Mouse (Mus musculus): ENCODE measurements around the gene Abhd8. TPM values are rescaled to one million over a fixed set of nuclear protein-coding genes. Genes with fewer than 3 reads are reported as not detected.

Abhd8 gene
- polyA plus RNA-seq (2012; ENCODE audit: insufficient read depth, insufficient read length, missing spikeins): 2.2 and 2.6 TPM in 2 replicates

- Histone ChIP-seq H3K27ac (replicated peaks; ENCODE audit: low read depth, low read length) (no peak within 1 kb of the TSS; the same call in 1 of the 2 replicates), H3K4me3 (ENCODE audit: insufficient read depth, low read depth, low read length) (peak within 1 kb of the TSS; percentile 79), H3K4me1 (ENCODE audit: control insufficient read depth, insufficient read depth, insufficient read length, low read length) (no peaks in the 10 kb centered on the region; the same call in 1 of the 2 replicates)
Measured at GRCm38 (mm10) chr8:71463188-71464033, at the start of gene Abhd8. Abhd8 (minus strand) TSS chr8:71463655.

GRCm38 (mm10) chr8:71511644-71512043, 48.2 kb upstream of the Abhd8 start, which contains the start of gene Plvap:
Plvap (minus strand) TSS chr8:71511752.
- peaks cover 4% of the 10 kb centered on the region; the same call in 1 of the 2 replicates for H3K4me1 ChIP-seq (ENCODE audit: control insufficient read depth, insufficient read depth, insufficient read length, low read length)
- H3K4me3 ChIP-seq (ENCODE audit: insufficient read depth, low read depth, low read length): no peak within 1 kb of the TSS
- H3K27ac ChIP-seq (replicated peaks; ENCODE audit: low read depth, low read length): no peak within 1 kb of the TSS

- H3K4me3 ChIP-seq (ENCODE audit: insufficient read depth, low read depth, low read length): no peak overlapping the region
- no peak overlapping the region for H3K27ac ChIP-seq (replicated peaks; ENCODE audit: low read depth, low read length)
- H3K4me1 ChIP-seq (ENCODE audit: control insufficient read depth, insufficient read depth, insufficient read length, low read length): peaks cover 4% of the 10 kb centered on the region; the same call in 1 of the 2 replicates
Measured at GRCm38 (mm10) chr8:71509316-71509715, 45.9 kb upstream of the Abhd8 start.

- 0 out of 2 replicates have a peak, but pooled peaks cover 4% of the 10 kb centered on the region for H3K4me1 ChIP-seq (ENCODE audit: control insufficient read depth, insufficient read depth, insufficient read length, low read length)
- H3K4me3 ChIP-seq (ENCODE audit: insufficient read depth, low read depth, low read length): peak overlapping the region; percentile 58
- no peak overlapping the region for H3K27ac ChIP-seq (replicated peaks; ENCODE audit: low read depth, low read length)
Measured at GRCm38 (mm10) chr8:71507589-71508104, 44.2 kb upstream of the Abhd8 start.

GRCm38 (mm10) chr8:71505979-71506378, 42.5 kb upstream of the Abhd8 start:
- H3K4me3 ChIP-seq (ENCODE audit: insufficient read depth, low read depth, low read length): no peak overlapping the region
- 0 out of 2 replicates have a peak, but pooled peaks cover 4% of the 10 kb centered on the region for H3K4me1 ChIP-seq (ENCODE audit: control insufficient read depth, insufficient read depth, insufficient read length, low read length)
- H3K27ac ChIP-seq (replicated peaks; ENCODE audit: low read depth, low read length): no peak overlapping the region

GRCm38 (mm10) chr8:71505326-71505725, 41.9 kb upstream of the Abhd8 start:
- H3K27ac ChIP-seq (replicated peaks; ENCODE audit: low read depth, low read length): no peak overlapping the region
- no peak overlapping the region for H3K4me3 ChIP-seq (ENCODE audit: insufficient read depth, low read depth, low read length)

GRCm38 (mm10) chr8:71504349-71504748, 40.9 kb upstream of the Abhd8 start:
- H3K27ac ChIP-seq (replicated peaks; ENCODE audit: low read depth, low read length): no peak overlapping the region
- H3K4me1 ChIP-seq (ENCODE audit: control insufficient read depth, insufficient read depth, insufficient read length, low read length): peaks cover 4% of the 10 kb centered on the region; the same call in 1 of the 2 replicates
- H3K4me3 ChIP-seq (ENCODE audit: insufficient read depth, low read depth, low read length): no peak overlapping the region

More at GRCm38 (mm10) chr8:71505326-71505725, 41.9 kb upstream of the Abhd8 start:
- H3K4me1 ChIP-seq (ENCODE audit: control insufficient read depth, insufficient read depth, insufficient read length, low read length): peaks cover 4% of the 10 kb centered on the region; the same call in 1 of the 2 replicates

GRCm38 (mm10) chr8:71498816-71499690, 35.6 kb upstream of the Abhd8 start:
- H3K4me3 ChIP-seq (ENCODE audit: insufficient read depth, low read depth, low read length): no peak overlapping the region
- peaks cover 28% of the 10 kb centered on the region for H3K4me1 ChIP-seq (ENCODE audit: control insufficient read depth, insufficient read depth, insufficient read length, low read length)
- H3K27ac ChIP-seq (replicated peaks; ENCODE audit: low read depth, low read length): peak overlapping the region; percentile 62

- H3K4me1 ChIP-seq (ENCODE audit: control insufficient read depth, insufficient read depth, insufficient read length, low read length): peaks cover 28% of the 10 kb centered on the region
- peak overlapping the region; percentile 52 for H3K27ac ChIP-seq (replicated peaks; ENCODE audit: low read depth, low read length)
- H3K4me3 ChIP-seq (ENCODE audit: insufficient read depth, low read depth, low read length): no peak overlapping the region
Measured at GRCm38 (mm10) chr8:71497881-71498501, 34.5 kb upstream of the Abhd8 start.

GRCm38 (mm10) chr8:71497077-71497645, 33.7 kb upstream of the Abhd8 start:
- no peak overlapping the region for H3K4me3 ChIP-seq (ENCODE audit: insufficient read depth, low read depth, low read length)
- H3K4me1 ChIP-seq (ENCODE audit: control insufficient read depth, insufficient read depth, insufficient read length, low read length): peaks cover 28% of the 10 kb centered on the region
- 0 out of 2 replicates have a peak overlapping the region, but pooled peaks have one; percentile 4 for H3K27ac ChIP-seq (replicated peaks; ENCODE audit: low read depth, low read length)

GRCm38 (mm10) chr8:71496481-71496880, 33.0 kb upstream of the Abhd8 start:
- Histone ChIP-seq H3K4me1 (ENCODE audit: control insufficient read depth, insufficient read depth, insufficient read length, low read length) (peaks cover 28% of the 10 kb centered on the region), H3K4me3 (ENCODE audit: insufficient read depth, low read depth, low read length) (no peak overlapping the region), H3K27ac (replicated peaks; ENCODE audit: low read depth, low read length) (peak overlapping the region; percentile 47; the same call in 1 of the 2 replicates)

GRCm38 (mm10) chr8:71495811-71496210, 32.4 kb upstream of the Abhd8 start:
- Histone ChIP-seq H3K27ac (replicated peaks; ENCODE audit: low read depth, low read length) (peak overlapping the region; percentile 47), H3K4me1 (ENCODE audit: control insufficient read depth, insufficient read depth, insufficient read length, low read length) (peaks cover 28% of the 10 kb centered on the region), H3K4me3 (ENCODE audit: insufficient read depth, low read depth, low read length) (no peak overlapping the region)

- peaks cover 28% of the 10 kb centered on the region for H3K4me1 ChIP-seq (ENCODE audit: control insufficient read depth, insufficient read depth, insufficient read length, low read length)
- no peak overlapping the region; the same call in 1 of the 2 replicates for H3K4me3 ChIP-seq (ENCODE audit: insufficient read depth, low read depth, low read length)
- no peak overlapping the region for H3K27ac ChIP-seq (replicated peaks; ENCODE audit: low read depth, low read length)
Measured at GRCm38 (mm10) chr8:71495039-71495438, 31.6 kb upstream of the Abhd8 start.

GRCm38 (mm10) chr8:71488454-71488853, 25.0 kb upstream of the Abhd8 start:
- H3K4me1 ChIP-seq (ENCODE audit: control insufficient read depth, insufficient read depth, insufficient read length, low read length): peaks cover 14% of the 10 kb centered on the region
- H3K4me3 ChIP-seq (ENCODE audit: insufficient read depth, low read depth, low read length): peak overlapping the region; percentile 70
- H3K27ac ChIP-seq (replicated peaks; ENCODE audit: low read depth, low read length): peak overlapping the region; percentile 80

All from brown adipose tissue, adult 24 weeks (tissue).